Mouse (Mus musculus): ENCODE measurements around the gene Wasl.

The Wasl gene

DNA sequence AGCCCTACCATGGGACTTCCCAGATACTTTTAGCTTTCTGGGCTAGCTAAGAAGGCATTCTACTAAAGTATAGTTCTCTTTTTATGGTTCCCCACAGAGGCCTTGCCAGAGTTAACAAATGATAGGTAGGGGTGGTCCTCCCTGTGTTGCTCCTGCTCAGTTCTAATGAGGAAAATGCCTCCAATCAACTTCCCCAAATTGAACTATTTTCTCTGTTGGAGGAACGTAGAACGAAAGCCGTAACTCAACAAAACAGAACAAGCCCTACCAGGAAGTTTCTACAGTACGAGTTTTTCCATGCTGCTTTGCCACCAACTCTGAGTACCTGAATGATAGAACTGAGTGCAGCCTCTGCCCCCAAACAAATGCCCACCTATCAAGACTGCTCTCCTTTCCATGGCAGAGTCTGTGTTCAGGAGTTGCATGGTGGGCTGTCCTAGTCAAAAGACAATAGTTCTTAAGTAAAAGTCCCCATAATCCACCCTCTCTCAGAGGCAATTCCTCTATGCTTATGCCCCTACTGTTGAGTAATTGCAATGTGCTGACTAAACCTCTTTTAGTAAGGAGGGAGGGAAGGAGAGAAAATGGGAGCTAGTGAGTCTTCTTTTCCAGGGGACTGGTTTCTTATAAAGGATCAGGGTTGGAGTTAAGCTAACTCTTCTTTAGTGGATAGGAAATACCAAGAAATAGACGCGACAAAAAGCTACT is 19.3 kb downstream of the Wasl start:
- DNase-seq (ENCODE audit: low read depth): no peak

DNA sequence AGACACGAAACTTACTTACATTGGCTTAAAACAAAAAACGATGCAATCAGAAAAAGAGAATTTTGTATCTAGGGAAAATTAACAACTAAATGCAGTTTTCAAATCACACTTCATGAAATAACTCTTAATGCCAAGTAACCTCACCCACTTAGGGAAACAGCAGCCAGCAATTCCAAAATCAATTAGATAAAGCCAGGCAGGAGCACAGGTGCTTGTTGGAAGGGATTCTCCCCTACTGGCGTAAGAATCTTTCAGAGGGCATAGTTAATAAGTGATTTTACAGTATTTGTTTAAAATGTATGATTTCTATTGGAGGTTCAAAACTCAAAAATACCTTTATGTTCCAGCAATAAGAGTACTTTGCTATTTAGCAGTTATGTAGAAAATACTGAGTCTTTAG is 21.8 kb downstream of the Wasl start:
- DNase-seq (ENCODE audit: low read depth): no peak

DNA sequence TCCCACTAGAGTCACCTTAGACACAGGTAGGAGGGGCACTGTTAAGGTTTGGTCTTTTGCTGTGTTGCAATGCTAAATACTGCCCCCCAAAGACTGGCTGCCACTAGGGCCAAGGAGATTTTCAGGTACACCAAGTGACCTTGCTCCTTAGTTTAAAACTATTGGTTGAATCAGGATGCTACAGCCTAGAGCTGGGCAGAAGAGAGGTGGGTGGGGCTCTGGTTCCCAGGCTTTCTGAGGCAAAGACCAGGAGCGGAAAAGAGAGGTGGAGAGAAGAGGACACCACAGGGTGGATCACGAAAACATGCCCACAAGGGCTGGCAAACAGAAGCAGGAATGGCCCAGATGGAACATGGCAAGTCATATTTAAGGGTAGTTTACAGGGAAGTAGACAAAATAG is 22.6 kb downstream of the Wasl start:
- DNase-seq (ENCODE audit: low read depth): no peak

DNA sequence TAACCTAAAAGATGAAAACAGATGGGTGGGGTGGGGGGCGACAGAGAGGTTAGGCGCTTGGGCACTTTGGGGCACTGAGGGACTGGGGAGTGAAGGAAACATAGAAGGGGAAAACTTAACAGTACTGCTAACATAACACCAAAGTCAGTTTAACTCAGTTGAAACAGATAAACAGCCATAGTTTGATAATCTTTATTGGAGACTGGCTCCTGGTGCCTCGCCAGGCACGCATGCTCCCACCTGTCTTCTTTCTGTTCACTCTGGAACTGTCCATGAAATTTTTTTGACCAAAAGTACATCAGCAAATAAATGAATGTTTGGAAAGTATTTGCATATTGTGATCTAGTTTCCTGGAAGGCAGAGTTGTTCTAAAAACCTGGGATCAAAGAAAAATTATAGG is 23.5 kb downstream of the Wasl start:
- DNase-seq (ENCODE audit: low read depth): no peak

DNA sequence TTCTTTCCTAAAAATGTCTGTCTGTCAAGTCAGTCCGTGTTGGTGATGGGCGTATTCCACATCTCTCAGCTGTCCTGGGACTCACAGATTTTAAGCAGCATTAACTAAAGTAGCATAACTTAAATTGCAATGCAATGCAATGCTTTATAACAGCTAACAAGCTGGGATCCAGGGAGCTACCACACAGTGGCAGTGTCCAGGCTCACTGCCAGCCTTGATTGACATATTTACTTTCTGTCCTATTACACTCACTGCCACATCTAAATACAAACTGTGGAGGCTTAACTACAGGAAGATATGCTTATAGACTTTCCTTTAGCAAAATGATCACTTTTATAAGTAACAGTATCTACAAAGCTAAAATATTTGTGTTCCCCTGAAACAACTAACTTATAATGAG is 29.0 kb downstream of the Wasl start:
- peak; percentile 35 for DNase-seq (ENCODE audit: low read depth)

DNA sequence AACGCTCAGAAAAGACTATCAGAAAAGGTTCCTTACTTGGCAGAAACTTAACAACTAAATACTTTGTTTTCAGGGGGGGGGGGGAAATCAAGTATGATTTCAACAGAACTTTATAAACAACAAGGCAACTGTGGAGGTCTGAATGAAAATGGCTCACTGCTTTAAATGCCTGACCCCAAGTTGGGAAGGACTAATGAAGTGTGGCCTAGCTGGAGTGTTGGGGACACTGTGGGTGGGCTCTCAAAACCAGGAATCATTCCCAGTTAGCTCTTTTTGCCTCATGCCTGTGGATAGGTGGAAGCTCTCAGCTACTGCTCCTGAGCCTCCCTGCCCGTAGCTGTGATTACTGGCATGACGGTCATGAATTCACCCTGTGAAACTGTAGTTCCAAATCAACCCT is 30.7 kb downstream of the Wasl start:
- DNase-seq (ENCODE audit: low read depth): no peak

DNA sequence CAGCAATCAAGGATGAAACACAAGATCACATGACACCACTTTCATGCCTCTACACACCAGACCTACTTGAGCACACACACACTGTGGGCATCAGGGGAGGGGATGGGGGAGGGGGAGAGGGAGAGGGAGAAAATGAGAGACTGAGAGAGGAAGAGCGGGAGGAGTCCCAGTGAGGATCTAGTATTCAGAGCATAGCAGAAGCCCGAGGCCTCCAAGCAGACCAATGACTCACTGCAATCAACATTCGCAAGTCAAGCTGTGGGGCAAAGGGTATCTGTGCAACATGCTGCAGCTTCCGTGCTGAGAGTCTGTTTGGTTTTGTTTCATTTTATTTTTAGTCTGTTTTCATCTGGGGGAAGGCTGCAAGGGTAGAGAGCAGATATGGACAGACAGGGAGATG is 32.7 kb downstream of the Wasl start:
- DNase-seq (ENCODE audit: low read depth): peak; percentile 54

DNA sequence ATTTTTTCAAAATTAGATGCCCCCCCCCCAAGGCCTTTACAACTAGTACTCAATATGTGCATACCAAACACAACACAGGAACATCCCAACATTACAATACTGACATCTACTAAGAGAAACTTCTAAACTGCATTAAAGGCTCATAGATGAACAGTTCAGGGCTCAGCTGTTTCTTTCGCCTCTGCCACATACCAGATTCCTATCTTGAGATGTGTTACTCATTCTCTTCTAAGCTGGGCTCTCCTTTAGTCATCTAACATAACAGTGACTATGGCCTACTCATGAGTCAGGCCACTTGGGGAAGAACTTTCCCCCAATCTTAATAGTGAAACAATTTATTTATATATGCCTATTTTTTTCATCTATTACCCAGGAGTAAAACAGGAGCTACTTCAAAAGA is 36.3 kb downstream of the Wasl start:
- peak; percentile 53 for DNase-seq (ENCODE audit: low read depth)

DNA sequence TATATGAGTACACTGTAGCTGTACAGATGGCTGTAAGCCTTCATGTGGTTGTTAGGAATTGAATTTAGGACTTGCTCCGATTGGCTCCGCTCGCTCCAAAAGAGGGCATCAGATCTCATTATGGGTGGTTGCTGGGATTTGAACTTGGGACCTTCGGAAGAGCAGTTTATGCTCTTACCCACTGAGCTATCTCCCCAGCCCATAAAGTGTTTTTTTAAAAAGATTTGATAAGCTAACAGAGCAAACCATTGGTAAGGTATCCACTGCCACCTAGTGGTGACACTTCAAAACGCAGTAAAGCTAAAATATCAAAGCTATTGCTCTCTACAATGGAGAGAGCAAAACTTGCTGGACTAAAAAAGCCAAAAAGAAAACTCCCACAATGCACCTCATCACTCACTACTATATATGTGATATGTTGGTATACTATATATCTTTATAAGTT is 37.2 kb downstream of the Wasl start:
- DNase-seq (ENCODE audit: low read depth): peak; percentile 91

DNA sequence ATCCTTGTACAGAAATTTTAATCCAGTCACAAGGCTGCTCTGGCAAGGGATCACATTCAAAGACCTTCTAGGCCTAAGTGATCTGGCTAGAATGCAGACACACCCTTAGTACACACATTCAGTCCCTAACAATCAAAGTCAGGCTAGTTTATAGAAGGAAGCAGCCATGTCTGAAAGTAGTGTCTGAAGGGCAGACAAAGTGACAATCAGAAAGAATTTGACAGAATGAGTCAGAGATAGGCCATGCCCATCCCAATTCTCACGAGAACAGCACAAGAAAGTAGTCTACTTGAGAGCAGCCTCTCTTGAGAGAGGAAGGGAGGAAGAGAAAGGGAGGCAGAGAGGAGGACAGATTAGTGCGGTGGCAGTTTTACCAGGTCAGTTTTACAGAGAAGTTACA is 42.7 kb downstream of the Wasl start:
- DNase-seq (ENCODE audit: low read depth): no peak

DNA sequence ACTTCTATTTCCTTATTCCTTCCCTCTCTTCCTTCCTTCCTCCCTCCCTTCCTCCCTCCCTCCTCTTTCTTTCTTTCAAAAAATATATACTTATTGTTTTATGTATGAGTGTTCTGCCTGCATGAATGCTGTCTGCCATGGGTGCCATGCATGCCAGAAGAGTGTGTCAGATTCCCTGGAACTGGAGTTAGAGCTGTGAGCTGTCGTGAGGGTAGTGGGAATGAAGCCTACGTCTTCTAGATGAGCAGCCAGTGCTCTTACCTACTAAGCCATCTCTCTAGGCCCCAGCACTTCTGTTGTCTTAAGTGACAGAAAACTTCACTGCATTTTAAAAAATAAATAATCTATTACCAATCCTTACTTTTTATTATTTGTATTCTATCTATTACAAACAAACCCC is 43.9 kb downstream of the Wasl start:
- peak; percentile 51 for DNase-seq (ENCODE audit: low read depth)

DNA sequence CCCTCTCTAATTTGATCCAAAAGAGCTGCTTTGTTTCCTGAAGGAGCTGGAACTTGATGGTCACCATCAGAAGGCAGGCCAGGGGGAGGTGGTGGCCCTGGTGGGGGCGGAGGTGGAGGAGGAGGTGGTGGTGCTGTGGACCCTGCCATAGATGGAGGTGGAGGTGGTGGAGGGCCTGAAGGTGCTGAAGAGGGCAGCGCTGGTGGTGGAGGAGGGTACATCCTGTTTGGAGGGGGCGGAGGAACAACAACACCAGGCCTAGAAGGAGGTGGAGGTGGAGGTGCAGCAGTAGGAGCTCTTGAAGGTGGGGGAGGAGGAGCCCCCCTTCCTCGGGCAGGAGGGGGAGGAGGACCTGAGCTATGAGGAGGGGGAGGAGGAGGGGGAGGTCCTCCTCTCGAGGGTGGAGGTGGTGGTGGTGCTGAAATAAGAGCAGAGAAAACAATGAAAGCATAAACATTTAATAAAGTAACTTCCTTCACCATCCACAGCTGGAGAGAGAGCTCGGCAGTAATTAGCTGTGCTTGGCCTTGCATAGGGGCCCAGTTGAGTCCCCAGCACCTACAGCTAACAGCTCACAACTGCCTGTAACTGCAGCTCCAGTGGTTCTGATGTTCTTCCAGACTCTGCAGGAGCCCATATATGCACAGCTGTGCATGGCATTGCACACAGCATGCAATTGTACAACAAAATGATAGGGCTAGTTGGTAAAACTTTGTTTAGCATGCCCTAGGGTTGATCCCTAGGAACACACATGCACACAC is 45.3 kb downstream of the Wasl start:
- DNase-seq (ENCODE audit: low read depth): no peak

DNA sequence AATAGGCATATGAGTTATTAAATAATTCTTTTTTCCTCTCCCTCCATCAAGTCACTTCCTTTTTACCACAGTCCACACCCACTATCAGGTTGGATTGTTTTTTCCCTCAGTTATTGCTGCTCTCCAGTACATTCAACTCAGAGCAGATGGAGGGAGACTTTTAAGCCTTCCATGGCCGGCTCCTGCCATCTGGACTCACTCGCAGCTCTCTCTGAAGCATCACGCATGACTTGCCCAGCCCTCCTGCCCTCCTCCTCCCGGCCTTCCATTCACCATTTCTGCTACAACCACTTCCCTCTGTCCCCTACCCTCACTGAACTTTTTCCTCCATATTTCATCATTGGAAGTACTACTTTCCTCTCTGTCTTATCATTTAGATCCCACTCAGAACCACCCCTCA is 48.1 kb downstream of the Wasl start:
- no peak for DNase-seq (ENCODE audit: low read depth)

DNA sequence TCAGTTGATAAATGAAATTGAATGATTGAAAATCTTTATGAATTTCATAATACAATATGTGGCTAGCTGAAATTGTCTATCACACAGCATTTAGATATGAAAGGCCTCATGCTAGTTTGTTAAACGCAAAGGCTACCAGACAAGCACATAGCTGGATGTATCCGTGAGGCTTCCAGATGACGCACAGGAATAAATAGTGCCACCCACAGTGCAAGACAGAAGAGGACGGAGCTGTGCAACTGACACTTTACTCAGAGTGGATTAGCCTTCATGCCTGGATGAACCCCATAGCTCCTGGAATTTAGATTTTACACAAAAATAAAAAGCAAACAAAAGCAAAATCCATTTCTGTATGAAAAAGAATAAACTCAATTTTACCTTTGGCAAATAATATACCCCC is 50.9 kb downstream of the Wasl start:
- DNase-seq (ENCODE audit: low read depth): no peak

DNA sequence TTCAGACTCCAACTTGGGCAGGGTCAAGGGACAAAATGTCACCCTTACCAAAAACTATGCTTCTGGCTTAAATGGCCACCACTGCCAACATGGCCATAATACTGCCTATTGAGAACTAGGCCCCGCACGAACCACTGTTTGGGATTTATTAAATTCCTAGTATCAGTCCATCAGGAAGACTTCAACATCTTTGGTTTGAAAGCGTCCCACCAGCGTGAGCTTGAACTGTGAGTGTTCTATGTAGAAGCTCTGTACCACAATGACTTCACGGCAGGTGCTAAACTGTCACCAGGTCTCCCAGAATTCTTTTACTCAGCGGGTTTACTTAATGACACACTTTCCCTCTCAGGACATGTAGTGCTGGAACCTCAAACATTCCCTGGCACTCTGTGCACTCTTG is 51.5 kb downstream of the Wasl start:
- DNase-seq (ENCODE audit: low read depth): no peak

DNA sequence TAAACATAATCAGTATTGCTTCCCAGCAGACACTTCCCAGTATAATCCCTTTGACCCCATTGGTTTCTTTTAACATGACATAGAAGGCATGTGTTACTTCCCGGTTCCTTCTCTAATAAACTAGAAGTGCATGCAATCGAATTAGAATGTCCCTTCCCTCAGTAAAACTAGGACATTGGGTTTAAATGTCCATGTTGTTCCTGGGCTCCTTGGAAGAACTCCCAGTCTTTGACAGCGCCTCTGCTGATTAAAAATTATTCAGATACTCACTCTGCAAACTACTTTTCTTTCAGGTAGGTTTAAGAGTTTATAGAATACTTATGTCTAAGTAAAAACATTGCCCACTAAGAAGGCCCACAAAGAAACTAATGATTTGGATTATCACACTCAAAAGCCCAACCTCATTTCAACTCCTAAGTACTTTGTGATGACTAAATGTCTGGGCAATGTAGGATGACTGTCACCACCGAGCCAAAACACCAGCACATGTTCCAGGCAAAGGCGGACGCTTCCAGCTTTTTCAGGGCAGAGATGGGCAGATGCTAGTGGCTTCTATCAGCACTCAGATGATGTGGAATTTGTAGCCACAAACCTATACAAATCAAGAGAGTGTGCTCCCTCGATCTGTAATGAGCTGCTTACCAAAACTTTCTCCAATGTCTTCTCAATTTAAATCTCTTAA is 52.6 kb downstream of the Wasl start:
- no peak for DNase-seq (ENCODE audit: low read depth)

DNA sequence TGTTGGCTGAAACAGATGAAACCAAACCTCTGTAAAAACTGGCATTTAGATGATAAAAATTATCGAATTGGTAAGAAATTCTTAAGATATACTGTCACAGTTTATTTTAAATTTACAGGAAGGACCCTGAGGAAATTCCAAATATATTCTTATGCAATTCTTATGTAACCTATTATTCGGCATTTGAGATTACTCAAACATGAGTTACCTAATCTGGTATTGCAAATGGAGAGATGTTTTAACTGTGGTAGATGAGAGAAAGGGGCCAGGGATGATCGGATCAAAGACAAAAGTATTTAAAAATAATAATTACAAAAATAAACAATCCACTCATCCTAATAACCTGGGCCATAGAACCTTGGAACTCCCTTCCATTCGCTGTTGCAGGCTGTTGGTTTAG is 54.5 kb downstream of the Wasl start:
- no peak for DNase-seq (ENCODE audit: low read depth)

DNA sequence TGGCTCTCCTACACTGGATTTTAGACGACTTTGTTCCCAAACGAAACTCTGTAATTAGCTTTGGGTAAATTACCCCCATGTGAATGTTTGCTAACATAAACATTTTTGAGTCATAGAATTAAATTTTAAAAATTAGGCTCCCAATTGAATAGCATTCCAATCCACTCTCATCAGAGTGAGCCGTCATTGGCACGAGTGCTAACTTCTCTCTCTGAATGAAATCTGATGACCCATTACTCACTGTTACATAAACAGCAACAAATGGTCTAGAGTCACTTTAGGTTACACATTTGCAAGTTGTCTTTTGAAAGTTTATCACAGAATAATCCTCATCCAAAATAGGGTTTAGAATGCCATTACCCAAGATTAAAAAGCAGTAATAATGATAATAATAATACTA is 55.3 kb downstream of the Wasl start:
- peak; percentile 63 for DNase-seq (ENCODE audit: low read depth)

DNA sequence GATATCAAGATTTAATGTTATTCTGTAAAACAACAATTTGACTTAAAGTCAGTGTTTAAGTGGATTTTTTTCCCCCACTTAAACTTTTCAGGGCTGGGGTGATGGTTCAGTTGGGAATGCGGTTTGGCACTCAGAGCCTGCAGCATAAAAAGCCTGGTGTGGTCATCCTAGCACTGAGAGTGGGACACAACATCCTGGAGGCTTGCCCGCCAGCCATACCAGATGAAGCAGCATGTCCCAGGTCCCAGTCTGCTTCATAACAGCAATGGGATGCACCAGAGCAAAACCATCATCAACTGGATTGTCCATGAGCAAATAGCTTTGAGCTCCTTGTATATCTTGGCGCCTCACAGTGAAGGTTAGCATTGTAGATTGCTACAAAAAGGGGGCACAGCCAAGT is 56.1 kb downstream of the Wasl start:
- no peak for DNase-seq (ENCODE audit: low read depth)

DNA sequence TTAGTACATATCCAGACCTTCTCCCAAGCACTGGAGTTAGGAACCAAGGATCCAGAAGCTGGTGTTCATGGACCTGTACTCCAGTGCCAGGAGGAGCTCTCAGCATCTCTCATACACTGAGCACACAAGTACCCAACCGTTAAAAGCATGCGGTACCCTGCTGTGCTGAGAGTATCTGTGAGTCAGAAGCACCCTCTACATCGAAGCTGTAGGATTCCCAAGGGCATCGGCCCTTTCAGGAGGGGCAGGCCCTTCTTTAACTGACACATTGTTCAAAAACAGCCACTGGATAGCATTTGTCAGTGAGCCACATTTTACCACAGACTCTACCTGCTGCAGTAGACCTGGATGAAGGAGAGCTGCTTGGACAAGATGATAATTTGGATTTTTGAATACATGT is 56.7 kb downstream of the Wasl start:
- DNase-seq (ENCODE audit: low read depth): no peak

DNA sequence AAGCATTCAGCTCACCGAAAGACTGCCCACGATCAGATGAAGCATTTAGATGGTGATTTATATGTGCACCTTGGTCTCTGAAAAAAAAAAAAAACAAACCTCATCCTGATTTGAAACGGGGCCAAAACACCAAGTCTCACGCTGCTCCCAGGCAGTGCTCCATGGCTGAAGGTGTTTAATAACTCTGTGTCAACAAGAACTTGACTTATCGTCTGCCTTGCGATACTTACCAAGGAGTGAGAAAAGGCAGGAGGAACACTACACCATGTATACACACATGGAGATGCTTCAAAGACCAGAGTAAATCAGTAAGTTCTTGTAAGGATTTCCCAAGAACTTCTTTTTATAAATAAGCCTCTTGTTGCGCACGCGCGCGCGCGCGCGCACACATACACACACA is 57.3 kb downstream of the Wasl start:
- DNase-seq (ENCODE audit: low read depth): no peak

DNA sequence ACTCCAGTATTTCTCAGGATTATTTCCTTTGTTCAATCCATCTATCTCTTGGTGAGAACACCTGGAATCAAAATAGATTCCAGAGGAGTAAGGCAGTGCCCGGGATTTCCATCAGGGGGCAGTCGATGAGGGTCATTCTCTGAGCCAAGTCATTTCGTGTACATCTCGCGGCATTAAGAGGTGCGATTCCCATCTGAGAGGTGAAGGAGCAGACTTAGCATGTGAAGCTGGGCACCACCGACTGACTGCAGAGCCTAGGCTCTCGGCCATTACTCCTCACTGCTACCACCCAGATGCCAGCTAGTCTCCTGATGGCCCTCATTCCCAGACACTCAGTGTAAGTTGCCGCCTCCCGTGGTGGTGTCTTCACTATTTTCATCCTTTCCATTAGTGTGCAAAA is 58.3 kb downstream of the Wasl start:
- no peak for DNase-seq (ENCODE audit: low read depth)

DNA sequence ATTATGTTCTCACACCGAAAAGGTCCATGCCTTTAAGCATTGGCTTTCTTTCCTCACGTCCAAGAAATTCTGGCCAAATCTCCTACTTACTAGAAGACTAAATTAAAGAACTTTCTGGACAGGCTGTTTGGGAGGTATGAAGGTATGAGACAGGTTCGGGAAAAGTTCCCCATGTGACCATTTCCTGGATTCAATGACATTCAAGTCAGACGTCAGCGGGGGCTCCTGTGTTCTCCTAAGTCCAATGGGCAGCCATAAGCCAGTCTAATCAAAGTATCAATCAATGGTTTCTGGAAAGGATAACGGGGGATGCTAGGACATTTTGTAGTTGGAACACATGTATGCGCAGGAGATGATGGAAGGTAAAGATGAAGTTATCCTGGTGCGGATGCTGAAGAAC is 59.2 kb downstream of the Wasl start:
- no peak for DNase-seq (ENCODE audit: low read depth)
